Mouse (Mus musculus): ENCODE results near the gene Ctnna2. TPM values are rescaled to one million over a fixed set of nuclear protein-coding genes. Genes with fewer than 3 reads are reported as not detected.

Gene Ctnna2
- polyA plus RNA-seq, 1 experiment from 2014 or later: not detected

DNA sequence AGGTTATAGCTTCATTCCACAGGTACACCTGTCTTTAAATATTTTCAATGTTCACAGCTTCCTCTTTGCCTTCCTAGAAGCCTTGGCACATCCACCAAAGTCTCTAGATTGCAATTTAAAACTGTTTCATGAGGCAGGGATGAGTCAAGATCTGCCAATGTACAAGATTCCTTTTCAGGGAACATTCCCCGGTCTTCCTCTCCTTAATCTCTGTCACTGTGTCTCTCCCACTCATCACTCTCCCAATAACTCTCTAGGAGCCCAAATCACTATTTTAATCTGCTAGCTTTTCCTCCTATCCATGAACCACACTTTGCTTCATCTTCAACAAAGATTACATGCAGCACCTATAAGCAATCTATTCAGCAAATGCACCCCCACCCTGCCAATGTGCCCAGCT lies 532.6 kb downstream of the Ctnna2 start:
- H3K4me1 ChIP-seq (ENCODE audit: insufficient read depth): no peaks in the 10 kb centered on the region
- TF ChIP-seq CTCF (IDR thresholded peaks at IDR 0.05; ENCODE audit: low read depth): no peak
- TF ChIP-seq EP300 (IDR thresholded peaks at IDR 0.05; ENCODE audit: low read depth): no peak
- H3K4me2 ChIP-seq (ENCODE audit: low read depth, low read length): no peak overlapping the region
- ATAC-seq (no peak), DNase-seq (no peak)
- H3K27ac ChIP-seq (ENCODE audit: low read depth): no peak overlapping the region
- H3K36me3 ChIP-seq (replicated peaks; ENCODE audit: insufficient read depth, low read length): no peaks in the 10 kb centered on the region
- no peak overlapping the region for H3K9ac ChIP-seq (replicated peaks)
- H3K27me3 ChIP-seq (ENCODE audit: insufficient read depth, low read length): no peaks in the 10 kb centered on the region
- H3K9me3 ChIP-seq (ENCODE audit: low read length): no peaks in the 10 kb centered on the region
- H3K4me3 ChIP-seq (ENCODE audit: low read depth, low read length): no peak overlapping the region
- 77% methylated on average over 1 of the region's 1 CpGs for WGBS (ENCODE audit: insufficient replicate concordance)

DNA sequence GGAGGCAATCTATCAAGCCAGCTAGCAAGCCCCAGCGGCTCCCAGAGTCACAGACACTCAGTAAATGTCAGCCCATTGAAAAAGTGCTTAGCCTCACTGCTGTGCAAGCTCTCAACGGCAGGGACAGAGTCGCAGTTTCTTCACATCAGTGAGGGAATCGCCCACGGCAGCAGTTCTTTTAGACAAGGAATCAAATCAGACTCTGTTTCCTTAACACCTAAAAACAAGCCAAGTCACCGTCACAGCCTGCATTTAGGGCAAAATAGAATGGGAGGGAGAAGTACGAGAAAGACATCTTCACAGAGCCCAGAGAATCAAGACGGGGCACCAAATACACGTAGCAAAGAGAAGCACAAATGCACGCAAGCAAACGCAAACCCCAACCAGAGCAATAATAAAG lies 535.6 kb downstream of the Ctnna2 start:
- Histone ChIP-seq H3K27ac (ENCODE audit: low read depth) (no peak overlapping the region), H3K27me3 (ENCODE audit: insufficient read depth, low read length) (no peaks in the 10 kb centered on the region), H3K4me1 (ENCODE audit: insufficient read depth) (no peaks in the 10 kb centered on the region), H3K9me3 (ENCODE audit: low read length) (no peaks in the 10 kb centered on the region), H3K4me2 (ENCODE audit: low read depth, low read length) (no peak overlapping the region), H3K36me3 (replicated peaks; ENCODE audit: insufficient read depth, low read length) (no peaks in the 10 kb centered on the region), H3K4me3 (ENCODE audit: low read depth, low read length) (no peak overlapping the region), H3K9ac (replicated peaks) (no peak overlapping the region)
- DNase-seq: no peak
- WGBS (ENCODE audit: insufficient replicate concordance): 79% methylated on average over 11 of the region's 11 CpGs
- no peak for ATAC-seq
- TF ChIP-seq CTCF (IDR thresholded peaks at IDR 0.05; ENCODE audit: low read depth) (no peak), EP300 (IDR thresholded peaks at IDR 0.05; ENCODE audit: low read depth) (no peak)

DNA sequence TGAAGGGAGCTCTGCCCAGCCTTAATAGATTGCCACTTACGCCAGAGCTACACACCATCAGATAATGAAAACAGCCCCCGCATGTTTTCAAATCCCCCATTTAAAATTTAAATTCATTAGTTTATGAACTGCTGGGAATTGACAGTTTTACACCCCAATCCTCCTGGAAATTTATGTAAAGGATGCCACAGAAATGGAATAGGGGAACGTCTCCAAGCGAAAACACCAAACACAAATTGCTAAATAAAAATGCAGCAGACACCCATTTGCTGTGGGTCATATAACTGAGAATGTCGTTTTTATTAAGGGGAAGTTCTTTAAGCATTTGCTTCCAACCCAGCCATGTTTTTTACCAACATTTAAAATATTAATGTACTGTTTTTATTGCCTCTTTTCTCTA lies 538.4 kb downstream of the Ctnna2 start:
- DNase-seq: no peak
- no peaks in the 10 kb centered on the region for H3K9me3 ChIP-seq (ENCODE audit: low read length)
- no peaks in the 10 kb centered on the region for H3K4me1 ChIP-seq (ENCODE audit: insufficient read depth)
- no peak overlapping the region for H3K4me2 ChIP-seq (ENCODE audit: low read depth, low read length)
- WGBS (ENCODE audit: insufficient replicate concordance): 72% methylated on average over 5 of the region's 5 CpGs
- ATAC-seq: no peak
- no peak overlapping the region for H3K4me3 ChIP-seq (ENCODE audit: low read depth, low read length)
- H3K27me3 ChIP-seq (ENCODE audit: insufficient read depth, low read length): no peaks in the 10 kb centered on the region
- H3K36me3 ChIP-seq (replicated peaks; ENCODE audit: insufficient read depth, low read length): no peaks in the 10 kb centered on the region
- TF ChIP-seq CTCF (IDR thresholded peaks at IDR 0.05; ENCODE audit: low read depth) (no peak), EP300 (IDR thresholded peaks at IDR 0.05; ENCODE audit: low read depth) (no peak)
- H3K27ac ChIP-seq (ENCODE audit: low read depth): no peak overlapping the region
- no peak overlapping the region for H3K9ac ChIP-seq (replicated peaks)

DNA sequence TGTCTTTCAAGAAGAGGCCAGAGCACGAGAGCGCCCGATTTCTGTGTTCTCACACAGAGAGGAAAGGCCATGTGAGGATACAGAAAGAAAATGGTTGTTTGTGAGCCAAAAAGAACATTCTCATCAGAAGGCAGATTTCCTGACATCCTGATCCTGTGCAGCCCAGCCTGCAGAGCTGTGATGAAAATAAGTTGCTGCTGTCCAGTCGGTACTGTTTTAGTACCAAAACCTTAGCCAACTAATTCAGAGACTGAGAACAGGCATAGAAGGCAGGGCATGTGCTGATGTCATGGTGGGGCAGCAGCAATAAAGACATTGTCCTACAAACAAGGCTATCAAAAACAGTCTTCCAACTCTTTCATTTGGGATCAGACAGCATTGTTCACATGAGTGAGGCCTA lies 549.1 kb downstream of the Ctnna2 start:
- Histone ChIP-seq H3K9me3 (ENCODE audit: low read length) (no peaks in the 10 kb centered on the region), H3K4me1 (ENCODE audit: insufficient read depth) (no peaks in the 10 kb centered on the region), H3K36me3 (replicated peaks; ENCODE audit: insufficient read depth, low read length) (no peaks in the 10 kb centered on the region), H3K4me2 (ENCODE audit: low read depth, low read length) (no peak overlapping the region), H3K4me3 (ENCODE audit: low read depth, low read length) (no peak overlapping the region), H3K27ac (ENCODE audit: low read depth) (no peak overlapping the region), H3K9ac (replicated peaks) (no peak overlapping the region), H3K27me3 (ENCODE audit: insufficient read depth, low read length) (no peaks in the 10 kb centered on the region)
- 78% methylated on average over 4 of the region's 4 CpGs for WGBS (ENCODE audit: insufficient replicate concordance)
- TF ChIP-seq EP300 (IDR thresholded peaks at IDR 0.05; ENCODE audit: low read depth) (no peak), CTCF (IDR thresholded peaks at IDR 0.05; ENCODE audit: low read depth) (no peak)
- ATAC-seq (no peak), DNase-seq (no peak)

DNA sequence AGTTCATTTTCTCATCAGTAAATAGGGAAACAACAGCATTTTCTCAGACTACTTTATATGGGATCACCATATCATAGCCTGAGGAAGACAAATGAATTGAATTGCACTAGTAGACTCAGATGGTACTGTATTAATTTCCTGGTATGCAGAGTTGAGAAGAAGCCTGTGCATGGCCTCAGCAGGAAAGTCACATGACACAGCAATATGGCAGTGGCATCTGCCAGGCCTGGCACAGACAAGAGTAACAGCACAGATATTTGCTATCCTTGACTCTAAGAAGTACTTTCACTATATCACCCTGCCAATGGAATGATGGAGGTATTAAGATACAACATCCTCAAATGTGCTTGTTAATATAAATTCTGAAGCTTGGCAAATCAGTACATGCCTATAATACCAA lies 553.8 kb downstream of the Ctnna2 start:
- TF ChIP-seq CTCF (IDR thresholded peaks at IDR 0.05; ENCODE audit: low read depth) (no peak), EP300 (IDR thresholded peaks at IDR 0.05; ENCODE audit: low read depth) (no peak)
- H3K4me1 ChIP-seq (ENCODE audit: insufficient read depth): no peaks in the 10 kb centered on the region

DNA sequence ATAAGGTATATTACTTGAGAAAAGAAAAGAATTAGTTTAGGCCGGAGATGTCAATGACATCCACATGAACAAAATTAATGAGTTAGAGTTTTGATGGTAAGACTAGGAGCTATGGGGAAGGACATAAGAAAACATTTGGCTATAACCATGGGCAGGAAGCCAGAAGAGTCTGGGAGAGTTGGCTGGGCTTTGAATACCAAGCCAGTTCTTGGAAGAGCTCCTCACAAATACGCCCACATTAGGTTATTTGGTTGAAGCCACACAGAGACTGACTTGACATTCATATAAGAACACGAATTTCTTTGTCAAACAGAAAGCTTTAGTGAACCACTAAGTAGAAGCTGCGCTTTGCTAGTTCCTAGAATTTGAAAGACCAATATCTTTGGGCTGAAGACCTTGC lies 554.7 kb downstream of the Ctnna2 start:
- Histone ChIP-seq H3K9ac (replicated peaks) (no peak overlapping the region), H3K27ac (ENCODE audit: low read depth) (no peak overlapping the region), H3K9me3 (ENCODE audit: low read length) (no peaks in the 10 kb centered on the region), H3K4me2 (ENCODE audit: low read depth, low read length) (no peak overlapping the region), H3K36me3 (replicated peaks; ENCODE audit: insufficient read depth, low read length) (no peaks in the 10 kb centered on the region), H3K27me3 (ENCODE audit: insufficient read depth, low read length) (no peaks in the 10 kb centered on the region), H3K4me1 (ENCODE audit: insufficient read depth) (no peaks in the 10 kb centered on the region), H3K4me3 (ENCODE audit: low read depth, low read length) (no peak overlapping the region)
- WGBS (ENCODE audit: insufficient replicate concordance): 69% methylated on average over 4 of the region's 4 CpGs
- no peak for TF ChIP-seq CTCF (IDR thresholded peaks at IDR 0.05; ENCODE audit: low read depth)
- no peak for ATAC-seq
- no peak for DNase-seq

More for the DNA sequence above, 553.8 kb downstream of the Ctnna2 start:
- H3K4me3 ChIP-seq (ENCODE audit: low read depth, low read length): no peak overlapping the region
- H3K9me3 ChIP-seq (ENCODE audit: low read length): no peaks in the 10 kb centered on the region
- H3K27me3 ChIP-seq (ENCODE audit: insufficient read depth, low read length): no peaks in the 10 kb centered on the region
- H3K9ac ChIP-seq (replicated peaks): no peak overlapping the region
- no peak for DNase-seq
- no peak for ATAC-seq
- no peak overlapping the region for H3K4me2 ChIP-seq (ENCODE audit: low read depth, low read length)
- H3K27ac ChIP-seq (ENCODE audit: low read depth): no peak overlapping the region
- no peaks in the 10 kb centered on the region for H3K36me3 ChIP-seq (replicated peaks; ENCODE audit: insufficient read depth, low read length)

DNA sequence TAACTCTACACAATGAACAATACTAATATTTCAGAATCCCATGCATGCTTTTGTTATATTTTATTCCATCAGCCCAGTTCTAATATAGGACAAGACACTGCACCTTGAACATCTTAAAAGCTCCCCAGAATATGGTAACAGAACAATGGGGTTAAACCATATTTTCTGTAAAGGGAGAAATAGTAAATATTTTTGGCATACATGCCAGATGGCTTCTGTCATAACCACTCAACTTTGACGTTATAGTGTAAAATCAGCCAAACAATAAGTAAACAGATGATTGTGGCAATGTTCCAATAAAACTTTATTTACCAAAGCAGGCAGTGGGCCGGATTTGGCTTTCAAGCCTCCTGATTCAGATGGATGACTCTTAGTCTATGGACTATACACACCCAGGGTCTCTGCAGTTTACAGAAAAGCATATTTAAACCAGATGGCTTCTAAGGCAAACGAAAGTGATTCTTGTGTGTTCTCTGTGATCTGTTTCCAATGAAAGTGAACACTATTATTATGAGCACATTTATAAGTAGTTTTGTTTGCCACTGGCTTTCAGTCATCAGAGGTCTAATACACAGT lies 557.8 kb downstream of the Ctnna2 start:
- H3K9me3 ChIP-seq (ENCODE audit: low read length): no peaks in the 10 kb centered on the region
- TF ChIP-seq EP300 (IDR thresholded peaks at IDR 0.05; ENCODE audit: low read depth) (no peak), CTCF (IDR thresholded peaks at IDR 0.05; ENCODE audit: low read depth) (no peak)
- H3K4me1 ChIP-seq (ENCODE audit: insufficient read depth): no peaks in the 10 kb centered on the region
- H3K9ac ChIP-seq (replicated peaks): no peak overlapping the region
- H3K4me3 ChIP-seq (ENCODE audit: low read depth, low read length): no peak overlapping the region
- H3K36me3 ChIP-seq (replicated peaks; ENCODE audit: insufficient read depth, low read length): no peaks in the 10 kb centered on the region
- H3K27ac ChIP-seq (ENCODE audit: low read depth): no peak overlapping the region
- no peak for DNase-seq
- ATAC-seq: no peak
- no peaks in the 10 kb centered on the region for H3K27me3 ChIP-seq (ENCODE audit: insufficient read depth, low read length)
- H3K4me2 ChIP-seq (ENCODE audit: low read depth, low read length): no peak overlapping the region
- WGBS (ENCODE audit: insufficient replicate concordance): 55% methylated on average over 3 of the region's 3 CpGs

All from liver, postnatal 0 days (tissue).